Mouse (Mus musculus) thymus, postnatal 0 days (tissue): ENCODE measurements around the gene Zfand3. TPM values are rescaled to one million over a fixed set of nuclear protein-coding genes. Genes with fewer than 3 reads are reported as not detected.

Experiments used
- DNase-seq: peaks from one replicate; pipeline ENCODE4 v3.0.0-alpha.2; 2015; ENCODE audit warnings: low spot score
- polyA plus RNA-seq: library from polyadenylated mRNA; unstranded; fragments of >200 nt; fragmentation: Nextera tagmentation; extraction: Ambion mirVana; gene quantifications from 2 replicates; pipeline ENCODE4 v1.2.1, GENCODE M21; 2015

The Zfand3 gene
- polyA plus RNA-seq, 1 experiment from 2014 or later = 35.0 TPM

DNA sequence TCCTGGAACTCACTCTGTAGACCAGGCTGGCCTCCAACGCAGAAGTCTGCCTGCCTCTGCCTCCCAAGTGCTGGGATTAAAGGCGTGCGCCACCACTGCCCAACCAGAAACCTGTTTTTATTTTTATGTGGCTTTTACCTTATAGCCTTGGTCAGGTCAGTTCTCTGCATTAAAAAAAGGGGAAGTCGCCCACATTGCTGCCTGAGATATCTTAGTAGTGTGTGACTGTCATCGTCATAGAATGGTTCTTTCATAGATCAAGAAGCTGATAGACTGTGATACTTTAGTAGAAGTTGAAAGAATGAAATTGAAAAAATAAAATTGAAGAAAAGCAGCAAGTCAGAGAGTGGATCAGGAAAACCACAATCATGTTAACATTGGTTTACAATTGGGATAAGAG is 98.5 kb downstream of the Zfand3 start:
- DNase-seq = no peak

- DNase-seq = no peak
Measured at GRCm38 (mm10) chr17:30103641-30104165, 99.2 kb downstream of the Zfand3 start.

DNA sequence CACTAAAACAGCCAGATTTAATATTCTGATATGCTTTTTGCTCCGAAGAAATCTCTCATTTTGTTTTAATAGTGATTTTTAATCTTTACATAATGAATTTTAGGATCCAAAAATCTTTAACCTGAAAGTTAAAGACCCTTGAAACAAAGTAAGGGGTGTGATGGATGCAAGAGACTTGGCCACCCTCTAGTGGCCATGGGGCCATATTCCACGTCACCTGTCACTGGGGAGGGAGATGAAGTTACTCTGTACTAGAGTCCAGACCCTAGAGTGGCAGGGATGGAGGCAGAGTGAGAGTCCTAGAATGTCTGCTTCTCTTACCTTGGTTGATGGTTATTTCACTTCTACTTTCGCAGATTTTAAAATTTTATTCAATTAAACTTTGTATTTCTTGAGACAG is 100.8 kb downstream of the Zfand3 start:
- DNase-seq = peak; percentile 32

DNA sequence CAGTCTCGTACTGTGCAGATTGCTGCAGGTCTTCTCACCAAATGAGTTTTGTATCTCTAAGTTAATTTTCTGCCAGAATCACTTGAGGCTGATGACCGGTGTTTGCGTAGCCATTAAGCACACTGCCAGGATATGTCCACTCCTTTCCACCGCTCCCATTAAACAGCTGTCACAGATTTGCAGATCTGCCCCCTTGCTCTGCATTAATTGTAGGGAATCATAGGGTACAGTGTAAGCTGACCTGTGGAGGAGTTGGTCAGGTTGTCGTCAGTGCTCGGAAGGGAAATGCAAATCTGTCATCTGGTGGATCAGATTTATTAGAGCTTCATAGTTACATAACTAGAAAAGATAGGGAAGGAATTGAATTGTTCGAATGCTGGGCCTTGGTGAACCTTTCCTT is 106.1 kb downstream of the Zfand3 start:
- no peak for DNase-seq

- no peak for DNase-seq
Measured at GRCm38 (mm10) chr17:30111556-30111955, 107.0 kb downstream of the Zfand3 start.

DNA sequence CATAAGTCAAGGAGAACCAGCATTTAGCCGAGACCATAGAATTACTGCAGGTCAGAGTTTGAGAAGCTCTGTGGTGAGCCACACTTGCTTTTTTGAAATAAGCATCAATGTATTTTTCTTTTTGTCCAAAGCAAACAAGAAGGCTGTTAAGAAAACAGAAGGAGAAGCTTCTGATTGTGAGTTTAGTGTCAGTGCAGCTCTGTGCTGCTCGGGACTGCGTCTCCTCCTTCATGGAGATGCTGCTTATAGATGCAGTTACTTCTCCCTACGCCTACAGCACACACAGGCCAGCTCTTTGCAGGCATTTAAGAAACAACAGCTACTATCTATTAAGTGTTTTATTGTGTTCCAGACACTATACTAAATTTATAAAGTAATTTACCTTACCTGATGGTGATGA is 107.5 kb downstream of the Zfand3 start:
- DNase-seq = no peak

DNA sequence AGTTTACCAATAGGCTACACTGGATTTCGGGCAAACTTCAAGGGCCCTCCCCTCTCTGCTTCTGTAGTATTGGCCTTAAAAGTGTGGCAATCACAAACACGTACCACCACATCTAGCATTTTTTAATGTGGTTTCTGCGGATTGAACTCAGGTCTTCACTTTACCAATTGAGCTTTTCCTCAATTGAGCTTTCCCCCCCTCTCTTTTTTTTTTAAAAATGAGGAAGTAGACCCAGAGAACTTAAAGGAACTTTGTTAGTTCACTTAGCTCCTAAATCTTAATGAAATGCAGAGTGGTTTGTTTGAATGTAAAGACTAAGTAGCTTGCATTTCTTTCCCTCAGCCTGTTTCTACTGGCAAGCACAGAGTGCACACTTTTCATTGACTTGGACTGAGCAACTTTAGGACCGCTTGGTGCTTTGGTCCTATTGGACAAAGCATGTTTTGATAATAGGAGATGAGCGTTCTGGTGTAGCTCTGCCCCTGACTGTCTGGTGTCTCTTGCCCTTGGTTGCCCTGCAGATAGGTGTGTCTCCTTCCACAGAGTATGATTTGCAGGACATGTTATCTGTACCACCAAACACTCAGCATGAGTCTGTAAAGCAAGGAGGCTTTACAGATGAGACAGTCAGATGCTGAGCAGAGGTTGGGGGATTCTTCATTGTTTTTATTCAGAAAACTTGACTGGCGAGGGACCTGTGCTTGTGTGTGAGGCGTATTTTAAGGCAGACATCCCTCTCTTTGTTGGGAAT is 108.2 kb downstream of the Zfand3 start:
- peak; percentile 4 for DNase-seq

DNA sequence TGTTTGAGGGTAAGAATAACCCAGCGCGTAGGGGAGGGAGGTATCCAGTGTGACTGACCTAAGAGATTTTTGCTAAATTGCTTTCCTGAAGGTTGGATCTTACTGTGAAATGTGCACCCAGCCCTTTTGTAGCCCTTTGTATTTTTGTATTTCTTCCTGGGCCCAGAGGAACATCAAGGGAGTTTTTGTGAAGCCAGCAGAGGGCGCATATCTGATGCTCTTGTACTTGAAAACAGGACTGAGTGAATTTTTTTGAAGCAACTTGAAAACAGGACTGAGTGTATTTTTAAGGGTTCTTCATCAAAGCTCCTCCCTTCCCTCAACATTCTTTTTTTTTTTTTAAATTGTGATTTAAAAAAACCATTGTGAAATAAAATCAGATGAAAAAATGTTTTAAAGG is 110.2 kb downstream of the Zfand3 start:
- peak; percentile 50 for DNase-seq

DNA sequence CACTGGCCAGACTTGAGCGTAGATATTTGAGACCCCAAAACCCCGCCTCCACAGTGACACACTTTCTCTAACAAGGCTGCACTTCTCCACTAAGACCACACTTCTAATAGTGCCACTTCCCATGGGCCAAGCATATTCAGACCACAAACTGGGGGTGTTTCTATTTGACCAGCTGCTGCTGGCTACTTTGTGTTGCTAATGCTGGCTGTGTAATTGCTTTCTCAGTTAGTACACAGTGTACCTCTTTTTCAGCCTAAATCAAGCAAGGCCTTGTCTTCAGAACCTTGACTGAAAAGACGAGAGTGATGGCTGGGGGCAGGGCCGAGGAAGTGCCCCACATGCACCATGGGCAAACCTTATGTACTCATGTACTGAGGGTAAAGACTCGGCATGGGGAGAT is 111.7 kb downstream of the Zfand3 start:
- DNase-seq = no peak

DNA sequence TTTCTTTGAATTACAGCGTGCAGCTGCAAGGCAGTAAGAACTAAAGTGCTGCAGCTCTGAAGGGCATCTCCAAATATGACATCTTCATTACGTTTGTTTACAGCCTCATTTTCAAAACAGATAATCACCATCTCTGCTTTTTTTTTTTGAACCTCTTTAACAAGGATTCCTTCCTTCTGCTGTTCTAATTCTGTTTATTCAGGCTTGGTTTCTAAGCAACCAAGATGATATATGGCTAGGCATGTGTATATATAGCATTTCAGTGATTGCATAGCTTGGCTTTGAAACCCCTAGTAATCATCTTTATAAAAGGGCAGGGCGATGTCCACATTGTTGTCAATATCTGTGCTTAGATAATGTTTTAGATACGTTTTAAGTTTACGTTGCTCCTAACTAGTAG is 113.5 kb downstream of the Zfand3 start:
- DNase-seq = no peak

- no peak for DNase-seq
Measured at GRCm38 (mm10) chr17:30122278-30122677, 117.7 kb downstream of the Zfand3 start.

DNA sequence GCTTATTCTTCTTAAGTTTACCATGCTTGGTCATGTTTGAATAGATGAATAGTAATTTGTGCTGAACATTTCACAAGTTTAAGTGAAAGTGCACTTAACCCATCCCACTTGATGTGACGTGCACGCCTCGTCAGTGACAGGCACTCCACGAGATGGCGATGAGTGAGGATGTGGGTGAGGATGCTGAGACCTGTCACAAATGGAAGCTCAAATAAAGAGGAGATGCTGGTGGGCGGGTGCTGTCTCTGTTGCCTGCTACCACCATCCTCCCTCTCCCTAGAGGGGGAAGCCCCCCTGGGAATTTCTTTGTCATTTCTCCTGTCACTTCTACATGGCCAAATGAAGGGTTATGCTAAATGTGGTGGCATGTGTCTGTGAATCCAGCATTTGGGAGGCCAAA is 123.9 kb downstream of the Zfand3 start:
- DNase-seq = no peak

GRCm38 (mm10) chr17:30129220-30129619 is 124.7 kb downstream of the Zfand3 start:
- DNase-seq = no peak

GRCm38 (mm10) chr17:30130326-30130725 is 125.8 kb downstream of the Zfand3 start:
- DNase-seq = no peak

GRCm38 (mm10) chr17:30133641-30134040 is 129.1 kb downstream of the Zfand3 start:
- DNase-seq = peak; percentile 15

- no peak for DNase-seq
Measured at GRCm38 (mm10) chr17:30134955-30135735, 130.6 kb downstream of the Zfand3 start.

DNA sequence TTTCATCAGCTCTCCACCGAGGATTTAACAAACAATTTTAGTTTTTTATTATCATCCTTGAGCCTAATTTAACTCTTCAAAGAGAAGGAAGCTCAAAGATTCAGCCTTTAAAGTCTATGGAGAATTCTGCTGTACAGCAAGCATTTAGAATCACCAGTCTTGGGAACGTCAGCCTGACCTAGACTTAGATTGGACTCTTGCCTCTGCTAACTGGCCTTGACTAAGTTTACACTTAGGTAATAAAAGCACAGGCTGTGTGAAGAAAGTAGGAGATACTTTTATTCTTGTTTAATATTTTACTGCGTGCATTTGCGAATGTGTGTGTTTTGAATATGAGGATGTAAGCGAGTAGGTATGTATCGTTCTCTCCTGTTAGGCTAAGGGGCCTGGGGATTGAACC is 131.4 kb downstream of the Zfand3 start:
- DNase-seq = no peak

- DNase-seq = no peak
Measured at GRCm38 (mm10) chr17:30136684-30137083, 132.2 kb downstream of the Zfand3 start.

DNA sequence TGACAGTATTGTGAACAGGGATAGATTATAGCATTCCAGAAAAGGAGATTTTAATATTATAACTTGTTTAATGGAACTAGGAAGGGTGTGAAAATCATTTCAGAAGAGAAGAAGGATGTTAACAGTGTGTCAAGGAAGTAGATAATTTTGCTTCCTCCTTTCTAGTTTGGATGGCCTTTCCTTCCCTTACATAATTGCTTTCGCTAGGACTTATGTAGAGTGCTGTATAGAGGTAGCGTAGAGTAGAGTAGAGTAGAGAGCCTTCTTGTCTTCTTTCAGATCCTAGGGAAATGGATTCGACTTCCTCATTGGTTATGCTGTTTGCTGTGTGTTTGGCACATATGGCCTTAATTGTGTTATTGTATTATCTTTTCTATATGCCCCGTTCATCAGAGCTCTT is 132.6 kb downstream of the Zfand3 start:
- no peak for DNase-seq

DNA sequence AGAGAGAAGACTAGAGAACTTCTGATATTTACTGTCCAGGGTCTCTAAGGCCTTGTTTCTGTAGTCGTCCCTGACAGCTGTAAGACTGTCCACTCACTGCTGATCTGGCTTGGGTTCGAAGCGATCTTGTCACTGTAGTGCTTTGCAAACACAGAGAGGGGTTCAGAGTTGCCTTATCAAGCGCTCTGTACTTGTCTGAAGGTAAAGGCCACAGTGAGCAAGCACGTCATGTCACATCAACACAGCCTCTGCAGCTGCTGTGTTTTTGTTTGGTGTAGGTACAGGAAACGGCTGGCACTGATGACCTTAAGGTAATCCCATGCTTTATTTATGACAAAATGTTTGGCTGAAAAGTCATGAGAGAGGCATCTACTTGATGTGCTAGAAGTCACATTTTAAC is 139.6 kb downstream of the Zfand3 start:
- DNase-seq = no peak

GRCm38 (mm10) chr17:30145596-30146149 is 141.1 kb downstream of the Zfand3 start:
- DNase-seq = no peak

GRCm38 (mm10) chr17:30146555-30146954 is 142.0 kb downstream of the Zfand3 start:
- no peak for DNase-seq
